Mouse (Mus musculus) spleen, postnatal 36 days (tissue): ENCODE measurements around the gene Olfr1240.

Source experiments
- DNase-seq, 2 experiments: peaks; one replicate each; pipeline ENCODE4 v3.0.0; 2022; ENCODE audit warnings: low spot score in 2 of 2, mixed read lengths in 1 of 2

Gene Olfr1240

DNA sequence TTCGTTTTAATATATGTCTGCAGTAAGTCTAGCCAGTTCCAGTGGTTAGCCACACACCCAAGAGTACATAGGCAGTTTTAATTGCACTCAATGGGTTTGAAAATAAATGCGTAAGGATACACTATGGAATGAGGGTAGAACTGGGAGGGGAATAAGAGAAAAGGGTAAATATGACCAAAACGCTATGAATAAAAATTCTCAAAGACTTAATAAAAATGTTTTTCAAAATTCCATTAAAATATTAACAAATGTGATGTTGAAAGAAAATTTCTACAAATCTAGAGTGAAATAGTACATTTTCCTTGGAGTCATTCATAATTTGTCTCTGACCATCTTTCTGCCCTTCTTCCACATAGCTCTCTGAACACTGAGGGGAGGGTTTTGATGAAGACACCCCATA, at the start of gene Olfr1240:
Olfr1240 (minus strand) TSS at position 101 of the 400 bp plus-strand sequence.
- no peak for DNase-seq

DNA sequence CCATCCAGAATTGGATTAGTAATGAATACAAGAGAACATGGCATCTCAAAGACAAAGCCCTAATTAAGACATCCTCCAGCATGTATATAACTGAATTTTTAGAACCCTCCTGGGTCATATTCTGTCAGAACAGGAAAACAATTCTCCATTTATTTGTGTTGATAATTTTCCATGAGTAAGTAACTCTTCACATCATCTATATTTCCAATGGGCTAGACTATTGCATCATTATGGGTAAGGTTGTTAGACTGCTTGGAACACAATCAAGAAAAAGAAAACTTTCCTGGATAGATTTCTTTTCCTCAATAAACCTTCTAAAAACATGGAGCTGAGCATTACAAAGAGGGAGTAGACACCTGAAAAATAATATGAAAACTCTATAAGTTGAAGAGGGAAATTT, 44.2 kb upstream of the Olfr1240 start, which contains the start of gene Olfr1241:
Olfr1241 (minus strand) TSS at position 101 of the 400 bp plus-strand sequence.
- DNase-seq, result no peak

DNA sequence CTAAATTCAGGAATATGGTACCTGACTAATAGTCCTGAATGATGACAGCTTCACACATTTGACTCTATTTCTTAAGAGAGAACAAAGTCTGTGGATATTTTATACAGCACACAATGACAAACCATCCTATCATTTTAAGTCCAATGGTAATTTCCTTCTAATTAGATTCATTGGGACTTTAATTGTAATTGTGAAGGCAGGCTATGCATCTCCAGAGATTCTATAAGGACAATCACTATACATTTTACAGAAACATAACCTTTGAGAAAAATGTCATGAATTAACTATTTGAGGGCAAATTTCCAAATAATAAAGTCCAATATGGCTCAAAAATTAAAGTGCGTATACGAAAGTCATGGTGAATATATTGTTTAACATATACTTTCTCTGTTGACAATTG, 22.5 kb downstream of the Olfr1240 start, which contains the start of gene Olfr1239:
Olfr1239 (minus strand) TSS at position 101 of the 400 bp plus-strand sequence.
- no peak for DNase-seq

DNA sequence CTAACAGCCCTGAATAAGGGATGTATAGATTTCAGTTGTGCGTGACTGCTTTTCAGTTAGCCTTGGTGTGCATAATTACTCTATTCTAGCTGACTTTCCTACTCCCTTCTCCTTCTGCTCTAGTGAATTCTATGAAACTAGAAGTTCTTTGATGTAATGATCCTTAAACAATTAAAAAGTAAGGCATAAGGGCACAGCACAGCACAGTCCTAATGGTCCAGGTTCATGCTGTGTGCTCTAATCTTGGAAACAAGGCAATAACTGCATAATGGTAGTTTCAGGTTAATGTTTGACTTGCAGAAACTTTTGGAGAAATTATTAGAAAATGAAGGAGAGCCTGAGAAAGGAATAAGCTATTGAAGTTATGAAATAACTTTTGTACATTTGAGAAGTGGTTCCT, 28.2 kb downstream of the Olfr1240 start:
- no peak for DNase-seq

DNA sequence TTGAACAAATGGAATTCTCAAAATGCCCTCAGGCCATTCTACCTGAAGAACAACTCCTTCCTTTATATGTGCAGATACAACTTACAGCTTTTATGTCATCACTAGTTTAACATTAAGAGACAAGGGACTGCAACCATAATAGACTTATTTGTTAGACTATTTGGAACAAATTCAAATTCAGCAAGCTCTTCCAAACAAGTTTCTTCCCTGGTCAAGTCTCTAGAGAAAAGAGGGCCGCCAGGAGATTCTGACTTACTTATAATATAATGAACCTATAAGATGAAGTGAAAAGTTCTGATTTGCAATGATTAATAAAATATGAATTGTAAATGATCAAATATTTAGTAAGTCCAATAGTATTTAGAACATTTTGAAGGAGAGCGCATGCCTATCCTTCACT, 33.2 kb downstream of the Olfr1240 start, which contains the start of gene Olfr1238:
Olfr1238 (minus strand) TSS at position 101 of the 400 bp plus-strand sequence.
- DNase-seq, result no peak

DNA sequence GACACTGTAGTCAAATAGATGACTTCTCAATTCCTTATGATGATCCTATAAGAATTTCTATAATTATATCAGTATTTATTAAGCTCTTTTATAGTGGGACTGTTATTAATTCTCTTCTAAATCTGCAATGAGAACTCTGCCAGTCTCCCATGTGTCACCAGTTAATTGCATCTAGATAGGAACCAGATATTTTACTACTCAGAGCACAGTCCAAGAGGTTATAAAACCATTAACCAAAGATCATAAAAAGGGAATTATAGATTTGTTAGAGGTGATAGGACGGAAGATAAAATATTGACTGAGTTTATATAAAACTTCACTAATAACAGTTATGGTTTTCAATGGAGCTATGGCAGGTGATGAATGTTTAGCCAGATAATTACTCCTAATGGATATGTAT, 41.9 kb downstream of the Olfr1240 start:
- DNase-seq, result no peak
